Mouse (Mus musculus): Measurements from ENCODE around the gene G2e3. TPM values are rescaled to one million over a fixed set of nuclear protein-coding genes. Genes with fewer than 3 reads are reported as not detected.

G2e3 gene
- 8.2 and 9.4 TPM in 2 replicates for polyA plus RNA-seq (2011; ENCODE audit: insufficient read depth, insufficient read length, low replicate concordance, missing spikeins)

DNA sequence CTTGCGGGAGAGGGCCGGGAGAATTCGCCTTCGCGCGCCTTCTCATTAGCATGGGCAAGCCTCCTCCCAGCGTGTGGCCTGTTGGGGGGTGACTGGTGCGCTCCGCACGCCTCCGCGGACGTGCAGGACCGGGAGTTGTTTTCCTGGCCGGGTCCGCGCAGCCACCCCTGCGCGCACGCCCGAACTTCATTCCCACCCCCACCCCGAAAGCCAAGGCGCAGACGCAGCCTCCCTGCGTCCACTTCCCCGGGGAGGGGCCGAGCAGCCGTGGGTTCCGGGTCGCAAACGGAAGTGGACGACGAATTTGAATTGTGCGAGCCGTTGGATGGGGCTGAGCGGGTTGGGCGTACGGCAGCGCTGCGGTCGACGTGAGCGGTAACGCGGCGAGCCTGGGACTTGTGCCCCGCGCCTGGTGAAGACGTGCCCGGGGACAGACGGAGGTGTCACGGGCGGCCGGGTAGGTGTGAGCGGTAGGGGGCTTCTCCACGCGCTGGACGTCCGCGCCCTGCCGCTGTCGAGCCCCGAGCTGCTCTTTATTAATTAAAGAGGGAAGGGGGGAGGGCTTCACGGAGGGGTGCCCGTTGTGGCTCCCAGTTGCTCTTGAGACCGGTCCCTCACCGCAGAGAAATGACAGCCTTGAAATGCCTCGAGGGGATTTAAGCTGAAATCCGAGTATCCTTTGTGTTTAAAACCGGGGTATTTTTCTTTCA, at the start of gene G2e3:
Gene G2e3 (plus strand): TSS at position 74 of the 710 bp plus-strand sequence.
- peak within 1 kb of the TSS; percentile 77 for H3K27ac ChIP-seq (ENCODE audit: control insufficient read depth, insufficient read depth, low read depth, low read length, poor library complexity)
- under 1% methylated on average over 70 of the region's 70 CpGs for WGBS
- TF ChIP-seq CTCF (IDR thresholded peaks at IDR 0.05; ENCODE audit: control insufficient read depth, insufficient read depth, low read length), result no peak; the same call in 1 of the 2 replicates
- TF ChIP-seq POLR2A (IDR thresholded peaks at IDR 0.05; ENCODE audit: borderline replicate concordance, control insufficient read depth, low read depth, low read length), result peak; percentile 80; the same call in 1 of the 2 replicates

GRCm38 (mm10) chr12:51323604-51324003, 24.3 kb upstream of the G2e3 start:
- Histone ChIP-seq H3K4me1 (ENCODE audit: control insufficient read depth, insufficient read depth, low read length) (no peaks in the 10 kb centered on the region), H3K4me3 (replicated peaks; ENCODE audit: control insufficient read depth, low read depth, low read length) (no peak overlapping the region), H3K27ac (ENCODE audit: control insufficient read depth, insufficient read depth, low read depth, low read length, poor library complexity) (no peak overlapping the region)
- no peak for TF ChIP-seq CTCF (IDR thresholded peaks at IDR 0.05; ENCODE audit: control insufficient read depth, insufficient read depth, low read length)
- no peak for TF ChIP-seq POLR2A (IDR thresholded peaks at IDR 0.05; ENCODE audit: borderline replicate concordance, control insufficient read depth, low read depth, low read length)
- WGBS, result 69% methylated on average over 3 of the region's 3 CpGs

More for the DNA sequence above, at the start of gene G2e3:
- Histone ChIP-seq H3K4me1 (ENCODE audit: control insufficient read depth, insufficient read depth, low read length) (no peaks in the 10 kb centered on the region; the same call in 1 of the 2 replicates), H3K4me3 (replicated peaks; ENCODE audit: control insufficient read depth, low read depth, low read length) (peak within 1 kb of the TSS; percentile 86)

DNA sequence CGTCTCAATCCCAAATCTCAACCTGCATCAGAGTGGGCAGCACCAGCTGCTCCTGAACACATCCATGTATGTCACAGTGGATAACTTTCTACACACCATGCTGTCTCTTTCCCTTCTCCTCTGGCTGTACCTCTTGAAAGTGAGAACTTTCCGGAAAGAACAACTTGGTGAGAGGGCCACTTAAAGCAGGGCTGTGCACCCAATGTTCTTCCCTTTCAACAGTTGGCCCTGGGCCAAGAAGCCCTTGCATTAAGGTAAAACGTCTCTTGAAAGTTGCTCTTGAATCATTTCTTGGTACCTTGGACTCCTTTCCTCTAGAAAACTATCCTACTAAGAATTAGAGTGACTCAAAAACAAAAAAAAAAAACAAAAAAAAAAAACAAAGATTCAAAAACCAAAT, 21.0 kb upstream of the G2e3 start:
- 71% methylated on average over 3 of the region's 3 CpGs for WGBS
- no peak overlapping the region for H3K27ac ChIP-seq (ENCODE audit: control insufficient read depth, insufficient read depth, low read depth, low read length, poor library complexity)

DNA sequence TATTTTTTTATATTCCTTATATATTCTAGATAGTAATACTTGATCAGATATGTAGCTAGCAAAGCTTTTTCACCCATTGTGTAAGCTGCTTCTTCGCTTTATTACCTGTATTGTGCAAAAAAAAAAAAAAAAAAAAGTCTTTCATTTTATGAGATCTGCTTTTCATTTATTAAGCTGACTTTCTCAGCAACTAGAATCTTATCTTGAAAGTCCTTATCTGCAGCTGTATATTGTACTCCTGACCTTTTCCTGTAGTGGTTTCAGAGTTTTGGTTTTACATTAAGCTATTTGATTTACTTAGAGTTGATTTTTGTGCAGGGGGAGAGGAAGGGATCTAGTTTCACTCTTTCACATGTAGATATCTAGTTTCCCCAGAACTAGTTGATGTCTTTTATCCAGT, 10.8 kb upstream of the G2e3 start:
- no peak overlapping the region for H3K4me3 ChIP-seq (replicated peaks; ENCODE audit: control insufficient read depth, low read depth, low read length)
- 39% methylated on average over 1 of the region's 1 CpGs for WGBS
- H3K4me1 ChIP-seq (ENCODE audit: control insufficient read depth, insufficient read depth, low read length), result no peaks in the 10 kb centered on the region
- H3K27ac ChIP-seq (ENCODE audit: control insufficient read depth, insufficient read depth, low read depth, low read length, poor library complexity), result no peak overlapping the region
- TF ChIP-seq POLR2A (IDR thresholded peaks at IDR 0.05; ENCODE audit: borderline replicate concordance, control insufficient read depth, low read depth, low read length) (no peak), CTCF (IDR thresholded peaks at IDR 0.05; ENCODE audit: control insufficient read depth, insufficient read depth, low read length) (no peak)

More for the DNA sequence above, 21.0 kb upstream of the G2e3 start:
- H3K4me3 ChIP-seq (replicated peaks; ENCODE audit: control insufficient read depth, low read depth, low read length), result no peak overlapping the region
- H3K4me1 ChIP-seq (ENCODE audit: control insufficient read depth, insufficient read depth, low read length), result no peaks in the 10 kb centered on the region
- TF ChIP-seq POLR2A (IDR thresholded peaks at IDR 0.05; ENCODE audit: borderline replicate concordance, control insufficient read depth, low read depth, low read length) (no peak), CTCF (IDR thresholded peaks at IDR 0.05; ENCODE audit: control insufficient read depth, insufficient read depth, low read length) (no peak)

- no peaks in the 10 kb centered on the region; the same call in 1 of the 2 replicates for H3K4me1 ChIP-seq (ENCODE audit: control insufficient read depth, insufficient read depth, low read length)
- TF ChIP-seq CTCF (IDR thresholded peaks at IDR 0.05; ENCODE audit: control insufficient read depth, insufficient read depth, low read length), result no peak
- no peak for TF ChIP-seq POLR2A (IDR thresholded peaks at IDR 0.05; ENCODE audit: borderline replicate concordance, control insufficient read depth, low read depth, low read length)
- H3K27ac ChIP-seq (ENCODE audit: control insufficient read depth, insufficient read depth, low read depth, low read length, poor library complexity), result no peak overlapping the region
- 52% methylated on average over 4 of the region's 4 CpGs for WGBS
- H3K4me3 ChIP-seq (replicated peaks; ENCODE audit: control insufficient read depth, low read depth, low read length), result no peak overlapping the region
These were observed 1.7 kb upstream of the G2e3 start for GRCm38 (mm10) chr12:51346121-51346520.

- no peak for TF ChIP-seq CTCF (IDR thresholded peaks at IDR 0.05; ENCODE audit: control insufficient read depth, insufficient read depth, low read length)
- no peak for TF ChIP-seq POLR2A (IDR thresholded peaks at IDR 0.05; ENCODE audit: borderline replicate concordance, control insufficient read depth, low read depth, low read length)
- Histone ChIP-seq H3K4me1 (ENCODE audit: control insufficient read depth, insufficient read depth, low read length) (no peaks in the 10 kb centered on the region; the same call in 1 of the 2 replicates), H3K4me3 (replicated peaks; ENCODE audit: control insufficient read depth, low read depth, low read length) (peak overlapping the region; percentile 86), H3K27ac (ENCODE audit: control insufficient read depth, insufficient read depth, low read depth, low read length, poor library complexity) (no peak overlapping the region; the same call in 1 of the 2 replicates)
- 2% methylated on average over 10 of the region's 10 CpGs for WGBS
These were observed 787 bp downstream of the G2e3 start for GRCm38 (mm10) chr12:51348698-51348998.

DNA sequence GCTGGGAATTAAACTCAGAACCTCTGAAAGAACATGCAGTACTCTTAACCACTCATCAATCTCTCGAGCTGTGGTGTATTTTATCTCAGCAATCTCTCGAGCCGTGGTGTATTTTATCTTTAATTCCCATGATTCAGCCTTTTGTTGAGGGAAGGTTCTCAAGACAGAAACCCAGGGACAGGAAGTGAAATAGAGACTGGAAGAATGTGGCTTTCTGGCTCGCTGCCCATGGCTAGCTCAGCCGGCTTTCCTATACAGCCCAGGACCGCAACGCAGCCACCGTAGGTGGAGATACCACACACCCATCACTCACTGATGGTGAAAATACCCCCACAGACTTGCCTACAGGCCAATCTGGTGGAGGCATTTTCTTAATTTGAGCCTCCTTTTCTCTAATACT, 7.4 kb downstream of the G2e3 start:
- H3K27ac ChIP-seq (ENCODE audit: control insufficient read depth, insufficient read depth, low read depth, low read length, poor library complexity), result no peak overlapping the region
- 39% methylated on average over 8 of the region's 8 CpGs for WGBS
- TF ChIP-seq CTCF (IDR thresholded peaks at IDR 0.05; ENCODE audit: control insufficient read depth, insufficient read depth, low read length) (no peak), POLR2A (IDR thresholded peaks at IDR 0.05; ENCODE audit: borderline replicate concordance, control insufficient read depth, low read depth, low read length) (no peak)
- H3K4me3 ChIP-seq (replicated peaks; ENCODE audit: control insufficient read depth, low read depth, low read length), result no peak overlapping the region
- no peaks in the 10 kb centered on the region; the same call in 1 of the 2 replicates for H3K4me1 ChIP-seq (ENCODE audit: control insufficient read depth, insufficient read depth, low read length)

DNA sequence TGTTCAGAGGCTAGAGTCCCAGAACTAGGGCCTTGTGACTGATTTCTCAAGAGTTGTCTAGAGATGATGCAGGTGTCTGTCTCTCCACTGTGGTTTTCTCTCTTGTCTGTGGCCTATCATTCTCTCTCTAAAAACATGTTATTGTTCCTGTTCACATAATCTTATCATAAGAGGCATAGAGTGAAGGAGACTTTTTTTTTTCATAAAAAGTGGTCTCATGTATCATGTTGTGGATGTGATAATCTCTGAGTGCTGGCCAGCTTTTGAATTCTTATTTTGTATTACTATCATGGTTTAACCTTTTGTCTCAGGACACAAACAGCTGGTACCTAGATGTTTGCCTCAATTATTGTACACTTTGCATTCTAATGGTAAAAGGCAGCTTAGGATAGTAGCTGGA, 13.4 kb downstream of the G2e3 start:
- Histone ChIP-seq H3K4me3 (replicated peaks; ENCODE audit: control insufficient read depth, low read depth, low read length) (no peak overlapping the region), H3K27ac (ENCODE audit: control insufficient read depth, insufficient read depth, low read depth, low read length, poor library complexity) (no peak overlapping the region), H3K4me1 (ENCODE audit: control insufficient read depth, insufficient read depth, low read length) (no peaks in the 10 kb centered on the region)
- TF ChIP-seq POLR2A (IDR thresholded peaks at IDR 0.05; ENCODE audit: borderline replicate concordance, control insufficient read depth, low read depth, low read length) (no peak), CTCF (IDR thresholded peaks at IDR 0.05; ENCODE audit: control insufficient read depth, insufficient read depth, low read length) (no peak)

Data from bone marrow, adult 2 months (tissue).